11 mouse cellular contexts compared by ENCODE assay signal in genomic region chr4:152447731-152448665, GRCm38 (mm10). TPM values are rescaled to one million over a fixed set of nuclear protein-coding genes. Genes with fewer than 3 reads are reported as not detected.
DNase-seq lines count a peak whose midpoint lies in the region; ATAC-seq and TF ChIP-seq lines count a peak whose summit lies in the region.
"Had no signal": no experiment of that assay in that cellular context is flagged by ENCODE, and none has a peak within 500 bp of the region (broad histone marks: within the 10 kb centered on the region; RNA-seq: fewer than 3 reads in every experiment).

No protein-coding gene starts in this region.

- no peak for TF ChIP-seq CTCF in layer of hippocampus, adult 2 months (conservative IDR thresholded peaks at IDR 0.05)
- no peak for TF ChIP-seq CTCF in CH12.LX (conservative IDR thresholded peaks at IDR 0.05 in 1 of 2, IDR thresholded peaks at IDR 0.05 in 1 of 2; ENCODE audit: low read depth in 2 of 2, low read length in 2 of 2)

- no peak overlapping the region for H3K4me3 ChIP-seq in layer of hippocampus, adult 2 months
- H3K4me3 ChIP-seq in CH12.LX (replicated peaks in 1 of 3; ENCODE audit: low read depth in 2 of 3, low read length in 2 of 3, poor library complexity in 1 of 3), result peak overlapping the region; percentile 79 to 96 (median 88)
- H3K4me3 ChIP-seq in myocyte, result peak overlapping the region; percentile 18

- peak overlapping the region; percentile 90 for H3K9ac ChIP-seq in CH12.LX (ENCODE audit: insufficient read depth, low read depth)

- TF ChIP-seq RAD21 in CH12.LX (IDR thresholded peaks at IDR 0.05; ENCODE audit: low read depth, low read length), result no peak

- peaks cover 17 to 25% of the 10 kb centered on the region in 2 experiments for H3K36me3 ChIP-seq in CH12.LX (replicated peaks in 1 of 2; ENCODE audit: control insufficient read depth in 1 of 2, insufficient read depth in 1 of 2, low read length in 1 of 2)
- no peaks in the 10 kb centered on the region for H3K36me3 ChIP-seq in myocyte (ENCODE audit: control insufficient read depth, insufficient read depth)
- H3K36me3 ChIP-seq: G1E had no signal

- H3K4me2 ChIP-seq in CH12.LX (ENCODE audit: insufficient read depth, low read depth, poor library complexity, severe bottlenecking) (peak overlapping the region; percentile 82), myocyte (ENCODE audit: low read depth) (peak overlapping the region; percentile 55)

- peaks cover 6% of the 10 kb centered on the region for H3K9me3 ChIP-seq in CH12.LX (replicated peaks; ENCODE audit: low read length)

- DNase-seq in layer of hippocampus, adult 2 months (ENCODE audit: low spot score in 2 of 2), result peak; percentile 50 to 62
- DNase-seq in layer of hippocampus, postnatal 36 days, result no peak
- DNase-seq in CH12.LX (ENCODE audit: extremely low read depth), result peak; percentile 53
- DNase-seq in ovary, postnatal 10 days (ENCODE audit: low spot score), result no peak
- DNase-seq in c-Kit-positive CD71-positive TER-119-positive erythroid progenitor cells, embryonic 14.5 days (ENCODE audit: low spot score), result no peak
- DNase-seq in cerebellum, adult 8-10 months, result no peak
- DNase-seq: kidney, adult 11 months; right cerebral cortex, postnatal 14 days had no signal

- dilution Hi-C loops in CH12.LX (cut with MboI; ENCODE audit: extremely low pct_ligation_motif_present, extremely low pct_unique_long_range_greater_than_20kb, low sequenced_read_pairs), result no loop called here

- in situ Hi-C loops in CH12.LX (cut with MboI; ENCODE audit: low pct_ligation_motif_present, low pct_unique_long_range_greater_than_20kb, low sequenced_read_pairs), result no loop called here

- peaks cover 12 to 30% of the 10 kb centered on the region in 2 experiments for H3K4me1 ChIP-seq in CH12.LX (ENCODE audit: control insufficient read depth in 1 of 2, insufficient read depth in 2 of 2)

- ATAC-seq in hematopoietic stem cell, adult 5-6 weeks (replicated peaks in 1 of 2; ENCODE audit: insufficient read depth in 1 of 2, low FRiP score in 2 of 2, low TSS enrichment in 1 of 2, low read depth in 1 of 2, poor library complexity in 2 of 2, severe bottlenecking in 2 of 2), result peak; percentile 0 to 35; a peak in 2 of 4 replicates

- H3K79me2 ChIP-seq in CH12.LX (replicated peaks; ENCODE audit: control insufficient read depth, extremely low read depth, insufficient read depth, poor library complexity, severe bottlenecking) (peaks cover 23% of the 10 kb centered on the region), myocyte (ENCODE audit: control insufficient read depth, insufficient read depth) (no peaks in the 10 kb centered on the region)

- H3K27me3 ChIP-seq in CH12.LX (replicated peaks) (peaks cover 3% of the 10 kb centered on the region), myocyte (ENCODE audit: control insufficient read depth, insufficient read depth, insufficient read length) (no peaks in the 10 kb centered on the region)

- TF ChIP-seq EP300 in CH12.LX (IDR thresholded peaks at IDR 0.05; ENCODE audit: low read length), result no peak

- no peak for TF ChIP-seq POLR2A in CH12.LX (IDR thresholded peaks at IDR 0.05; ENCODE audit: low read depth, low read length)
- no peak for TF ChIP-seq POLR2A in myocyte (IDR thresholded peaks at IDR 0.05; ENCODE audit: insufficient read length, low read depth)

- H3ac ChIP-seq in myocyte (ENCODE audit: control insufficient read depth, insufficient read length), result no peak overlapping the region

- peak overlapping the region; percentile 85 for H3K27ac ChIP-seq in layer of hippocampus, adult 2 months
- peak overlapping the region; percentile 85 for H3K27ac ChIP-seq in CH12.LX (ENCODE audit: insufficient read depth, low read depth)

TF ChIP-seq in CH12.LX, 34 proteins besides CTCF, POLR2A, EP300 and RAD21:
- 0 out of 2 replicates have a peak, but pooled peaks have one; percentile 17 for TF ChIP-seq UBTF (IDR thresholded peaks at IDR 0.05; ENCODE audit: low read depth, low read length)
- TF ChIP-seq CHD2 (IDR thresholded peaks at IDR 0.05; ENCODE audit: low read length), result no peak
- TF ChIP-seq SIN3A (IDR thresholded peaks at IDR 0.05; ENCODE audit: low read length), result 0 out of 2 replicates have a peak, but pooled peaks have one; percentile 16
- 0 out of 2 replicates have a peak, but pooled peaks have one; percentile 21 for TF ChIP-seq MAX (IDR thresholded peaks at IDR 0.05; ENCODE audit: low read length)
- no peak for TF ChIP-seq MXI1 (IDR thresholded peaks at IDR 0.05; ENCODE audit: low read depth, low read length)
- 0 out of 2 replicates have a peak, but pooled peaks have one; percentile 8 for TF ChIP-seq TCF12 (IDR thresholded peaks at IDR 0.05; ENCODE audit: low read depth, low read length)
- no peak for TF ChIP-seq ELF1 (IDR thresholded peaks at IDR 0.05; ENCODE audit: low read depth, low read length)

TF ChIP-seq in myocyte, 11 proteins besides CTCF, POLR2A, EP300 and RAD21:
- TF ChIP-seq E2F4 (IDR thresholded peaks at IDR 0.05; ENCODE audit: insufficient read depth) (no peak), CEBPB (IDR thresholded peaks at IDR 0.05; ENCODE audit: insufficient read depth, poor library complexity, severe bottlenecking) (no peak), MAX (IDR thresholded peaks at IDR 0.05; ENCODE audit: low read depth) (no peak), SRF (IDR thresholded peaks at IDR 0.05; ENCODE audit: control insufficient read depth, insufficient read length, low read depth) (no peak), MYOD1 (IDR thresholded peaks at IDR 0.05; ENCODE audit: control insufficient read depth in 1 of 3, insufficient read length in 2 of 3, low read depth in 2 of 3) (no peak), USF1 (IDR thresholded peaks at IDR 0.05; ENCODE audit: low read depth) (no peak), POLR2AphosphoS2 (IDR thresholded peaks at IDR 0.05; ENCODE audit: insufficient read length, low read depth) (no peak), TCF3 (IDR thresholded peaks at IDR 0.05; ENCODE audit: insufficient read length, low read depth) (no peak), REST (IDR thresholded peaks at IDR 0.05; ENCODE audit: insufficient read depth, insufficient read length) (no peak), MYOG (IDR thresholded peaks at IDR 0.05; ENCODE audit: control insufficient read depth in 1 of 3, insufficient read depth in 1 of 3, insufficient read length in 2 of 3, low read depth in 2 of 3) (no peak), TCF12 (IDR thresholded peaks at IDR 0.05; ENCODE audit: insufficient read depth, poor library complexity, severe bottlenecking) (no peak)

RNA-seq across cellular contexts. Expression of gene Nphp4, which starts 28.5 kb away (rescaled TPM):
- total RNA-seq in layer of hippocampus, adult 2 months (2021), result 10 to 100 TPM; 28.3 to 29.7 TPM
- 10 to 100 TPM; 26.6 to 30.1 TPM for total RNA-seq in layer of hippocampus, postnatal 36 days (2021)
- total RNA-seq in CH12.LX (2012; rRNA removed), result 0.29 and 0.68 TPM in 2 replicates
- total RNA-seq in CH12.LX (2014; rRNA removed), result 0.15 TPM in 1 of 2 replicates, not detected in the other
- 0.09 TPM in 1 of 2 replicates, not detected in the other for polyA plus RNA-seq in CH12.LX (2012; ENCODE audit: insufficient read length, low read depth)
- 0.35 and 2.5 TPM in 2 replicates for total RNA-seq in hematopoietic stem cell, adult 5-6 weeks (2017)
- 2.3 TPM for polyA plus RNA-seq in myocyte (2012; fragmentation: generic; extraction: Trizol)
- total RNA-seq: G1E had no signal
- polyA plus RNA-seq: G1E had no signal

RNA-seq across cellular contexts. Expression of gene Kcnab2, which starts 29.7 kb away (rescaled TPM):
- 100 to 1,000 TPM; 740 to 785 TPM for total RNA-seq in layer of hippocampus, adult 2 months (2021)
- total RNA-seq in layer of hippocampus, postnatal 36 days (2021), result 100 to 1,000 TPM; 725 to 726 TPM
- total RNA-seq in CH12.LX (2012; rRNA removed) (56.3 and 58.3 TPM in 2 replicates), CH12.LX (2014; rRNA removed) (35.3 and 35.7 TPM in 2 replicates)
- polyA plus RNA-seq in CH12.LX (2012; ENCODE audit: insufficient read length, low read depth) (95.8 and 116 TPM in 2 replicates), myocyte (2012; fragmentation: generic; extraction: Trizol) (14.6 TPM)
- 66.7 and 67.8 TPM in 2 replicates for total RNA-seq in hematopoietic stem cell, adult 5-6 weeks (2017)
- total RNA-seq: G1E had no signal

Comparison
In these comparisons a context has a peak if more than half of its experiments do, and no peak if none do; other contexts are left out.
1. DNase-seq: peak in layer of hippocampus, adult 2 months (2 of 2) and CH12.LX (single experiment); none in layer of hippocampus, postnatal 36 days (0 of 2), ovary, postnatal 10 days (single experiment), c-Kit-positive CD71-positive TER-119-positive erythroid progenitor cells, embryonic 14.5 days (single experiment) and cerebellum, adult 8-10 months (single experiment).
2. RNA of gene Kcnab2, which starts 29.7 kb away (total RNA-seq): 740 to 785 TPM in layer of hippocampus, adult 2 months and 725 to 726 TPM in layer of hippocampus, postnatal 36 days; 66.7 to 67.8 TPM in hematopoietic stem cell, adult 5-6 weeks and 35.3 to 58.3 TPM in CH12.LX; every median in the first group is over 10 times any median in the second.